Mouse (Mus musculus): ENCODE measurements around the gene Ikzf2.

DNA sequence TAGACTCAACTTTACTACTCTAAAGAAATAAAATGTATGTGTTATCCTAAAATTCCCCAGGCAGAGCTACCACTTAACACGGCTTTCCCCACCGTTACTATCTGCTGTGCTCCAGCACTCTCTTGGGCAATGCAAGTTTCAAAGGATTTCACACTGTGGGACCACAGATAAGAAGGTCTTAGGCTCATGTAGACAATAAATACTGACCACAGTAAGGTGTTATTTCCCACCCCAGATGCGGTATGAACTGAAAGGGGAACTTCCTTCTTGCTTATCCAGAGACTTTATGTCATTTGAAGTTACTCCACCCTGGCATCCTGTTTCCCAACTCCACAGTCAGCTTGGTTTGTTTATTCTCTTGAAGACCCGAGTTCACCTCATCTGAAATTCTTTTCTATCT lies 191.0 kb downstream of the Ikzf2 start:
- TF ChIP-seq GATA1 (IDR thresholded peaks at IDR 0.05; ENCODE audit: low read length) (no peak), TAL1 (IDR thresholded peaks at IDR 0.05; ENCODE audit: low read length) (no peak)
